Mouse (Mus musculus): ENCODE results near the gene Fam104a. TPM values are rescaled to one million over a fixed set of nuclear protein-coding genes. Genes with fewer than 3 reads are reported as not detected.
A peak's percentile ranks its signal among the peaks of the same experiment; 100 is the strongest.

Fam104a gene
- polyA plus RNA-seq, 1 experiment, result 24.6 TPM

GRCm38 (mm10) chr11:113625437-113625836 is 58.5 kb downstream of the Fam104a start:
- no peaks in the 10 kb centered on the region for H3K36me3 ChIP-seq (ENCODE audit: control insufficient read depth, insufficient read depth, low read length)
- TF ChIP-seq CTCF (conservative IDR thresholded peaks at IDR 0.05; ENCODE audit: insufficient read depth, insufficient read length, low read depth, low read length) (no peak), POLR2A (IDR thresholded peaks at IDR 0.05; ENCODE audit: low read depth, low read length) (no peak)
- no peak overlapping the region for H3K4me3 ChIP-seq (ENCODE audit: insufficient read depth, low read depth, low read length)
- H3K27me3 ChIP-seq (replicated peaks; ENCODE audit: control insufficient read depth, insufficient read depth, low read length), result no peaks in the 10 kb centered on the region
- DNase-seq, result no peak
- no peak overlapping the region for H3K27ac ChIP-seq (ENCODE audit: insufficient read depth, low read depth, low read length)
- H3K4me1 ChIP-seq (ENCODE audit: control insufficient read depth, insufficient read depth, low read length), result no peaks in the 10 kb centered on the region
- 93% methylated on average over 18 of the region's 18 CpGs for WGBS

- no peaks in the 10 kb centered on the region for H3K27me3 ChIP-seq (replicated peaks; ENCODE audit: control insufficient read depth, insufficient read depth, low read length)
- H3K4me3 ChIP-seq (ENCODE audit: insufficient read depth, low read depth, low read length), result no peak overlapping the region
- H3K4me1 ChIP-seq (ENCODE audit: control insufficient read depth, insufficient read depth, low read length), result 0 out of 2 replicates have a peak, but pooled peaks cover 4% of the 10 kb centered on the region
- no peak for DNase-seq
- no peak for TF ChIP-seq POLR2A (IDR thresholded peaks at IDR 0.05; ENCODE audit: low read depth, low read length)
- no peak for TF ChIP-seq CTCF (conservative IDR thresholded peaks at IDR 0.05; ENCODE audit: insufficient read depth, insufficient read length, low read depth, low read length)
- H3K36me3 ChIP-seq (ENCODE audit: control insufficient read depth, insufficient read depth, low read length), result no peaks in the 10 kb centered on the region
- H3K27ac ChIP-seq (ENCODE audit: insufficient read depth, low read depth, low read length), result no peak overlapping the region
- 92% methylated on average over 4 of the region's 4 CpGs for WGBS
Observed at GRCm38 (mm10) chr11:113622028-113622427, 61.9 kb downstream of the Fam104a start.

- WGBS, result 82% methylated on average over 2 of the region's 2 CpGs
Observed at GRCm38 (mm10) chr11:113621001-113621400, 63.0 kb downstream of the Fam104a start.

GRCm38 (mm10) chr11:113619420-113620080 is 64.4 kb downstream of the Fam104a start:
- TF ChIP-seq POLR2A (IDR thresholded peaks at IDR 0.05; ENCODE audit: low read depth, low read length) (no peak), CTCF (conservative IDR thresholded peaks at IDR 0.05; ENCODE audit: insufficient read depth, insufficient read length, low read depth, low read length) (no peak)
- WGBS, result 3% methylated on average over 31 of the region's 31 CpGs
- H3K27ac ChIP-seq (ENCODE audit: insufficient read depth, low read depth, low read length), result no peak overlapping the region
- H3K4me1 ChIP-seq (ENCODE audit: control insufficient read depth, insufficient read depth, low read length), result 0 out of 2 replicates have a peak, but pooled peaks cover 4% of the 10 kb centered on the region
- no peaks in the 10 kb centered on the region for H3K36me3 ChIP-seq (ENCODE audit: control insufficient read depth, insufficient read depth, low read length)
- H3K4me3 ChIP-seq (ENCODE audit: insufficient read depth, low read depth, low read length), result peak overlapping the region; percentile 30
- no peak for DNase-seq
- no peaks in the 10 kb centered on the region for H3K27me3 ChIP-seq (replicated peaks; ENCODE audit: control insufficient read depth, insufficient read depth, low read length)

More at GRCm38 (mm10) chr11:113621001-113621400, 63.0 kb downstream of the Fam104a start:
- no peak for DNase-seq
- H3K4me1 ChIP-seq (ENCODE audit: control insufficient read depth, insufficient read depth, low read length), result 0 out of 2 replicates have a peak, but pooled peaks cover 4% of the 10 kb centered on the region
- H3K27me3 ChIP-seq (replicated peaks; ENCODE audit: control insufficient read depth, insufficient read depth, low read length), result no peaks in the 10 kb centered on the region
- H3K4me3 ChIP-seq (ENCODE audit: insufficient read depth, low read depth, low read length), result no peak overlapping the region
- TF ChIP-seq CTCF (conservative IDR thresholded peaks at IDR 0.05; ENCODE audit: insufficient read depth, insufficient read length, low read depth, low read length) (no peak), POLR2A (IDR thresholded peaks at IDR 0.05; ENCODE audit: low read depth, low read length) (no peak)
- H3K36me3 ChIP-seq (ENCODE audit: control insufficient read depth, insufficient read depth, low read length), result no peaks in the 10 kb centered on the region
- no peak overlapping the region for H3K27ac ChIP-seq (ENCODE audit: insufficient read depth, low read depth, low read length)

GRCm38 (mm10) chr11:113618672-113619419 is 65.1 kb downstream of the Fam104a start, which contains the start of gene Sstr2:
Gene Sstr2 (plus strand): TSS chr11:113619342.
- peak; percentile 85 for DNase-seq
- Histone ChIP-seq H3K27ac (ENCODE audit: insufficient read depth, low read depth, low read length) (no peak within 1 kb of the TSS), H3K36me3 (ENCODE audit: control insufficient read depth, insufficient read depth, low read length) (no peaks in the 10 kb centered on the region), H3K27me3 (replicated peaks; ENCODE audit: control insufficient read depth, insufficient read depth, low read length) (no peaks in the 10 kb centered on the region), H3K4me1 (ENCODE audit: control insufficient read depth, insufficient read depth, low read length) (0 out of 2 replicates have a peak, but pooled peaks cover 4% of the 10 kb centered on the region), H3K4me3 (ENCODE audit: insufficient read depth, low read depth, low read length) (peak within 1 kb of the TSS; percentile 30)
- TF ChIP-seq CTCF (conservative IDR thresholded peaks at IDR 0.05; ENCODE audit: insufficient read depth, insufficient read length, low read depth, low read length) (no peak), POLR2A (IDR thresholded peaks at IDR 0.05; ENCODE audit: low read depth, low read length) (no peak)
- WGBS, result 2% methylated on average over 54 of the region's 54 CpGs

- H3K27me3 ChIP-seq (replicated peaks; ENCODE audit: control insufficient read depth, insufficient read depth, low read length), result no peaks in the 10 kb centered on the region
- DNase-seq, result no peak
- WGBS, result 21% methylated on average over 4 of the region's 4 CpGs
- no peaks in the 10 kb centered on the region for H3K36me3 ChIP-seq (ENCODE audit: control insufficient read depth, insufficient read depth, low read length)
- no peak for TF ChIP-seq POLR2A (IDR thresholded peaks at IDR 0.05; ENCODE audit: low read depth, low read length)
- TF ChIP-seq CTCF (conservative IDR thresholded peaks at IDR 0.05; ENCODE audit: insufficient read depth, insufficient read length, low read depth, low read length), result no peak
- peak overlapping the region; percentile 30; the same call in 1 of the 2 replicates for H3K4me3 ChIP-seq (ENCODE audit: insufficient read depth, low read depth, low read length)
- no peak overlapping the region for H3K27ac ChIP-seq (ENCODE audit: insufficient read depth, low read depth, low read length)
- H3K4me1 ChIP-seq (ENCODE audit: control insufficient read depth, insufficient read depth, low read length), result 0 out of 2 replicates have a peak, but pooled peaks cover 4% of the 10 kb centered on the region
Observed at GRCm38 (mm10) chr11:113618303-113618671, 65.7 kb downstream of the Fam104a start.

Data from kidney, adult 2 months (tissue).